Mouse (Mus musculus) erythroblast, embryonic 14.5 days (primary cell): Measurements from ENCODE around the gene Slc10a7.

Experiments used
- GATA1 ChIP-seq: IDR thresholded peaks from 2 replicates; pipeline ENCODE4 v1.6.1; 2012; ENCODE audit warnings: low read length, inconsistent platforms, mixed read lengths
- TAL1 ChIP-seq: IDR thresholded peaks from 3 replicates; pipeline ENCODE4 v1.6.1; 2012; ENCODE audit warnings: low read length, inconsistent platforms, mixed read lengths

DNA sequence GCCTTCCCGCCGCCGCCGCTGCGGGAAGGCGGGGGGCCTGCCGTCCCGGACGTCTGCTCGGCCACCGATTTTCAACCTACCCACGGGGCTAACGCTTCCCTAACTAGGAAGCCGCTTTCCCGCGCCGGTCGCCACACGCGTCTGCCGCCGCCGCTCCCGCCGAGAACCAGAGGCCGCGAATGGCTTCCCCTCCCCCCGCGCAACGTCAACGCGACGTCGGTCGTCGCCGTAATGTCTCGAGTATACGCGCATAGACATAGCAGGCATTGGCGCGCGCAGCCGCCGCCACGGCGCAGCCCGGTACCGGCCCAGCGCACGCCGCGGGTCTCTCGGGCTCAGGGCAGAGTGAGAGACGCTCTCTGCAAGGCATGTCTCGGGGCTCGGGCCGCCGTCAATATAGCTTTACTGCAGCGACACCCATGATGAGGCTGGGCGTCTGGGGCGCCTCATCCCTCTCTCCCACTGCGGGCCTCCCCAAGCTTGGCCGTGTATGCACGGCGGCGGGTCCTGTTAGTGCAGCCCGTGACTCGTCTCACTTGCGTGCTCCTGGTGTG is 350 bp upstream of the Slc10a7 start, which contains the start of gene Rbmxl1:
- TF ChIP-seq TAL1, result no peak
- no peak for TF ChIP-seq GATA1
